In the genomic region with DNA sequence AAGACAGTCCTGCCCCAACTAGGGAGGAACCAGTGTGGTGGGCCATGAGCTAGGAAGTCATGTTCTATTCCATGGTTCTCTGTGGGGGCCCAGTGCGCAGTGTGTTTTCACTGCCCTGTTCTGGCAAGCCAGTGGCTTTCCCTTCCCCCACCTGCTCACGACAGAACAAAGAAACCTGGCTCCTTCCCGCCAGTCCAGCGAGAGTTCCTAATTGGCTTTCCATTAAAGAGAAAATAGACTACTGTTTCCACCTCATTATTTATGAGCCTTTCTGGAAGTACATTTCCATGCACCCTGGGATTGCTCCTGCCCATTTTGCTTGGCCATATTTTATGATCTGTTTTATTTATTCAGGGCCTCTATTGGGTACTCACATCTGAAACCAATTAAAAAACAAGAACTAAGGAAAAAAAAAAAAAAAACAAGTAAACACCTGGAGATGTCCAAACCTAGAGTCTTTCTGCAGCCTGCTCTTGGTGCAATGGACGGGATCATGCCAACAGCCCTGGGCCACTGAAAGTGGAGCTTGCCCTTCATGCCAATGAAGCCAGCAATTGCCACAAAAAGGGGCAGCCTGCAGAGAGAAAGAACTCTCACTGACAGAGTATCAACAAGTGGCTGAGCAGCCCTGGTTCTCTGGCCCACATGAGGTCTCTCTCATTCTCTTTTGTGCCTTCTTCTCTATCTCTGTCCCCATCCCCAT, we compare ENCODE assay signal across 13 mouse cellular contexts.
DNase-seq lines count a peak whose midpoint lies in the region; ATAC-seq and TF ChIP-seq lines count a peak whose summit lies in the region.
"Had no signal": no experiment of that assay in that cellular context is flagged by ENCODE, and none has a peak within 500 bp of the region (broad histone marks: within the 10 kb centered on the region; RNA-seq: fewer than 3 reads in every experiment).

No protein-coding gene starts in this region.

- H3K4me2 ChIP-seq in hindbrain, embryonic 11.5 days (replicated peaks; ENCODE audit: low read depth, low read length), result no peak overlapping the region
- H3K4me2 ChIP-seq in hindbrain, embryonic 14.5 days (replicated peaks), result no peak overlapping the region
- H3K4me2 ChIP-seq in heart, embryonic 12.5 days, result no peak overlapping the region
- H3K4me2 ChIP-seq: limb, embryonic 15.5 days had no signal

- no peaks in the 10 kb centered on the region for H3K4me1 ChIP-seq in hindbrain, embryonic 11.5 days (replicated peaks; ENCODE audit: control insufficient read depth, insufficient read depth, low read length)
- no peaks in the 10 kb centered on the region for H3K4me1 ChIP-seq in hindbrain, embryonic 14.5 days (replicated peaks; ENCODE audit: control insufficient read depth, insufficient read depth, low read length)
- peaks cover 49% of the 10 kb centered on the region for H3K4me1 ChIP-seq in limb, embryonic 10.5 days
- no peaks in the 10 kb centered on the region for H3K4me1 ChIP-seq in heart, embryonic 12.5 days (replicated peaks)

- no peak overlapping the region for H3K27ac ChIP-seq in hindbrain, embryonic 11.5 days (ENCODE audit: low read depth, low read length)
- no peak overlapping the region for H3K27ac ChIP-seq in hindbrain, embryonic 14.5 days
- H3K27ac ChIP-seq in limb, embryonic 10.5 days, result peak overlapping the region; percentile 92
- no peak overlapping the region for H3K27ac ChIP-seq in left cerebral cortex, adult 2 months
- no peak overlapping the region for H3K27ac ChIP-seq in heart, embryonic 12.5 days (ENCODE audit: poor library complexity, severe bottlenecking)
- H3K27ac ChIP-seq: limb, embryonic 15.5 days had no signal

- H3K27me3 ChIP-seq in hindbrain, embryonic 11.5 days (ENCODE audit: control insufficient read depth, insufficient read depth, low read length), result no peaks in the 10 kb centered on the region
- H3K27me3 ChIP-seq in hindbrain, embryonic 14.5 days (ENCODE audit: control insufficient read depth, insufficient read depth, low read length), result no peaks in the 10 kb centered on the region
- H3K27me3 ChIP-seq in limb, embryonic 10.5 days (ENCODE audit: low read depth, poor library complexity, severe bottlenecking), result peaks cover 28% of the 10 kb centered on the region
- 0 out of 2 replicates have a peak, but pooled peaks cover 4% of the 10 kb centered on the region for H3K27me3 ChIP-seq in heart, embryonic 12.5 days (replicated peaks)
- H3K27me3 ChIP-seq: limb, embryonic 15.5 days had no signal

- DNase-seq in hindbrain, embryonic 11.5 days (ENCODE audit: low spot score), result peak; percentile 25
- no peak for DNase-seq in hindbrain, embryonic 14.5 days (ENCODE audit: low spot score)
- DNase-seq in MN1 (ENCODE audit: low spot score), result peak; percentile 14
- peak; percentile 30 for DNase-seq in embryo, embryonic 11.5 days (ENCODE audit: low read depth, low spot score)
- DNase-seq in limb, embryonic 10.5 days (ENCODE audit: low spot score), result peak; percentile 86
- DNase-seq in left cerebral cortex, adult 2 months (ENCODE audit: extremely low spot score in 1 of 2, low spot score in 2 of 2), result no peak
- no peak for DNase-seq in cerebellum, postnatal 10 days
- DNase-seq: cerebellum, adult 11-12 months; kidney, postnatal 10 days; right cerebral cortex, postnatal 4 days; thymus, postnatal 14 days had no signal

- H3K9me3 ChIP-seq in hindbrain, embryonic 11.5 days (ENCODE audit: control insufficient read depth, low read length), result no peaks in the 10 kb centered on the region
- no peaks in the 10 kb centered on the region for H3K9me3 ChIP-seq in hindbrain, embryonic 14.5 days (ENCODE audit: control insufficient read depth, low read length)
- no peaks in the 10 kb centered on the region for H3K9me3 ChIP-seq in limb, embryonic 10.5 days (replicated peaks)
- H3K9me3 ChIP-seq in heart, embryonic 12.5 days (replicated peaks), result no peaks in the 10 kb centered on the region
- H3K9me3 ChIP-seq: limb, embryonic 15.5 days had no signal

- no peak for ATAC-seq in hindbrain, embryonic 11.5 days (ENCODE audit: low FRiP score)
- ATAC-seq in hindbrain, embryonic 14.5 days (ENCODE audit: low FRiP score), result no peak
- ATAC-seq in heart, embryonic 12.5 days (ENCODE audit: insufficient number of reproducible peaks, low FRiP score), result no peak

- intact Hi-C loops in left cerebral cortex, adult 2 months (cut with DNase I), result no loop called here

- H3K9ac ChIP-seq in hindbrain, embryonic 11.5 days (ENCODE audit: low read depth, low read length), result no peak overlapping the region
- no peak overlapping the region for H3K9ac ChIP-seq in hindbrain, embryonic 14.5 days
- H3K9ac ChIP-seq in heart, embryonic 12.5 days, result no peak overlapping the region
- H3K9ac ChIP-seq: limb, embryonic 15.5 days had no signal

- no peak overlapping the region for H3K4me3 ChIP-seq in hindbrain, embryonic 11.5 days (ENCODE audit: low read depth, low read length)
- H3K4me3 ChIP-seq in hindbrain, embryonic 14.5 days (replicated peaks; ENCODE audit: low read length), result no peak overlapping the region
- H3K4me3 ChIP-seq in limb, embryonic 10.5 days, result peak overlapping the region; percentile 18; the same call in 1 of the 2 replicates
- no peak overlapping the region for H3K4me3 ChIP-seq in left cerebral cortex, adult 2 months
- H3K4me3 ChIP-seq in heart, embryonic 12.5 days, result no peak overlapping the region
- H3K4me3 ChIP-seq: limb, embryonic 15.5 days had no signal

- no peaks in the 10 kb centered on the region for H3K36me3 ChIP-seq in hindbrain, embryonic 11.5 days (ENCODE audit: control insufficient read depth, insufficient read depth, low read length)
- H3K36me3 ChIP-seq in hindbrain, embryonic 14.5 days (replicated peaks; ENCODE audit: control insufficient read depth, insufficient read depth), result no peaks in the 10 kb centered on the region
- H3K36me3 ChIP-seq in limb, embryonic 10.5 days, result no peaks in the 10 kb centered on the region
- no peaks in the 10 kb centered on the region for H3K36me3 ChIP-seq in heart, embryonic 12.5 days
- H3K36me3 ChIP-seq: limb, embryonic 15.5 days had no signal

- no peak for TF ChIP-seq CTCF in left cerebral cortex, adult 2 months (IDR thresholded peaks at IDR 0.05)

- 45% methylated on average over 5 of the region's 5 CpGs for WGBS in hindbrain, embryonic 11.5 days
- WGBS in hindbrain, embryonic 14.5 days, result 33% methylated on average over 5 of the region's 5 CpGs
- 16% methylated on average over 5 of the region's 5 CpGs for WGBS in limb, embryonic 10.5 days
- WGBS in heart, embryonic 12.5 days, result 52% methylated on average over 5 of the region's 5 CpGs

Comparison
In these comparisons a context has a peak if more than half of its experiments do, and no peak if none do; other contexts are left out.
1. DNase-seq: peak in hindbrain, embryonic 11.5 days (single experiment), MN1 (single experiment), embryo, embryonic 11.5 days (single experiment) and limb, embryonic 10.5 days (single experiment); none in hindbrain, embryonic 14.5 days (single experiment), left cerebral cortex, adult 2 months (0 of 2) and cerebellum, postnatal 10 days (0 of 2).